Mouse (Mus musculus): ENCODE results near the gene Rab43.
"Not testable (repeated sequence)": the region's sequence is repeated elsewhere in the genome, so short reads cannot be mapped to it uniquely, and the experiment has no call there.

Rab43 gene

DNA sequence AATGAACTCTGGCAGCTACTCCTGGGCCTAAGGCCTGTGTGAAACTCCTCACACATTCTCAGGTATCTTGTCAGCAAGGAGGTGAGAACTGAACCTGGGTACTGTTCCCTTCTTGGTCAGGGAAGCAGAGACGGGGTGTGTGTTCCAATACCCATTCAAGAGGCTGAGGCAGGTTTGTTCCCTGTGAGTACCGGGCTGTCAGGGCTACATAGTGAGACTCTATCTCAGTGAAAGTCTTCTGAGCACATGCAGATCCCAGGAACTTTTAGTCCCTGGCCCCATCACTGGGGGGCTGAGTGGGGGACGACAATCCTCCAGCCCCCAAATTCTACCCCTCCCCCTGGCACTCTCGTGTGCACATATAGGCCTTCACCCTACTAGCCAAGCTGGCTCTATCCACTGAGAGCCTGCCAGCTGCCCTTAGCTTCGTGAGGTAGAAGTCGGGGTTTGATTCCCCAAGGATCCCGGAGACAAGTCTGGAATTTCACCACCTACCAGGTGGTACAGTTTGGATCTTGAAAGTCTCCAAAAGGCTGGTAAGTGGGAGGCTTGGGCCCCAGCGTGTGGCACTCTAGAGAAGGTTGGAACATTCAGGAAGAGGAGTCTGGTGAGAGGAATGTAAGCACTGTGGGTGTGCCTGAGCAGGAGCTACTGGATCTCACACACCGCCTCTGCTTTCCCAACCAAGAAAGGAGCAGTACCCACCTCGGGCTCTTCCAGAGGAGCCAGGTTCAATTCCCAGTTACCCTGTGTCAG lies 31.2 kb downstream of the Rab43 start:
- DNase-seq: no peak

DNA sequence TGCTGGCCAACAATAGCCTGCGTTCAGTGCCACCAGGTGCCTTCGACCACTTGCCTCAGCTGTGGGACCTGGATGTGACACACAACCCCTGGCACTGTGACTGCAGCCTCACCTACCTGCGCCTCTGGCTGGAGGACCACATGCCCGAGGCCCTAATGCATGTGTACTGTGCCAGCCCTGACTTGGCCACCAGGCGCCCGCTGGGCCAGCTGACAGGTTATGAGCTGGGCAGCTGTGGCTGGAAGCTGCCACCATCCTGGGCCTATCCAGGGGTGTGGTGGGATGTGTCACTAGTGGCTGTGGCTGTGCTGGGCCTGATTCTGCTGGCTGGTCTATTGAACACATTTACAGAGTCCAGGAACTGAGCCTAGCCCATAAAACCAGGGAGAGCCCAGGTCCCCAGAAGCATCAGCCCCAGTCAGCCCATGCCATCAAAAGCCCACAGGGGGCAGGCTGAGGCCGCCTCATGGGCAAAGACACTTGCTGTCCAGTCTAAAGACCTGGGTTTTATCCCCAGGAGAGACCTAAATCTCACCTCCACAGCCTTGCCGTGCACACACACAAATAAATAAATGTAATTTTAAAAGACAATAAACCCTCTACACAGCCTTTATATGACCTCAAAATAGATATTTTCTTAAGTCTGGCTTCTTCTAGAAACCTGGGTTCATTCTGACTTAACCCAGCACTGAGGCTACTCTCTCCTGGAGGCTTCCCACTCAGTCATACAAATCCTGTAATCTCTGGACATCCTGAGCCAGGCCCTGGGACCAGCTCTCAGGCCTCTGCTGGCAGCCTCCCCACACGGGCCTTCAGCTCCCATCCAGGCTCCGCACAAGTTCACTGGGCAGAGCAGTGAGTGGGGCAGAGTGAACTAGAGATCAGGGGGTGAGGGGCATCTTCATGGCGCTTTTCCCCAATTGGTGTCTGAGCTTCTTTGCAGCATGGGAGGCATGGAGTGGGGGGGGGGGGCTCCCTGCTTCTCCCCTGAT lies 32.5 kb downstream of the Rab43 start:
- no peak for DNase-seq

DNA sequence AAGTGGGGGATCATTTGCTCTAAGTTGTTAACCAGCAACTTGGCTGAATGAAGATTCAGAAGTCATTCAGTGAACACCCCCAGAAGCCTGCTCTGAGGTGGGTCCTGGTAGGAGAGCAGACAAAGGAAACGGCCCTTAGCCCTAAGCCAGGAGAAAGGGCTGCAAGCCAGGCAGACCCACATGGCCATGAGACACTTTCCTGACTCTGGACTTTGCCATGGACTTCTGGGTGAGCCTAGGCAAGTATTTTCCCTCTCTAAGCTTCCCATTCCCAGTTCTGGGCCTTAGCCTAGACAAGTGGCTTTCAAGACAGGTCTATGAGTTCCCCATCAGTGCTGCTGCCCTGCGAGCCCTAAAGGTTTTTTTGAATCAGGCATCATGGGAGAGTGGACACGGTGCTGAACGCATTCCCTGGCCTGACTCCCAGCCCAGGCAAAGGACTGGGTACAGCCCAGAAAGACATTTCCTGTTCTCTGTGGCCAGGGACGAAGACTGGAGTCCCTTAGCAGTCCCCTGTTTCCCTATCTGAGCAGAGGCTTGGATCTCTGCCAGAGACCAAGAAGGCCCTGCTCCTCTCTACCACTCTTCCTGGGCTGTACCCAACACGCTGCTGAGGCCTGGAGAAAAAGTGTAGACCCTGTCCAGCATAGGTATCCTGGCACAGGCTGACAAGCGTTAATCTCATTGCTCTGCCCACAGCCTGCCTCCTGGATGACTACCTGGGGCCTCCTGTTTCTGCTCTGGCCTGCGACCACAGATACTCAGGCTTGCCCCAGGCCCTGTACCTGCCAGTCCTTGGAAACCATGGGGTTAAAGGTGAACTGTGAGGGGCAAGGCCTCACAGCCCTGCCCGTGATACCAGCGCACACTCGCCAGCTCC lies 33.4 kb downstream of the Rab43 start:
- DNase-seq: no peak

DNA sequence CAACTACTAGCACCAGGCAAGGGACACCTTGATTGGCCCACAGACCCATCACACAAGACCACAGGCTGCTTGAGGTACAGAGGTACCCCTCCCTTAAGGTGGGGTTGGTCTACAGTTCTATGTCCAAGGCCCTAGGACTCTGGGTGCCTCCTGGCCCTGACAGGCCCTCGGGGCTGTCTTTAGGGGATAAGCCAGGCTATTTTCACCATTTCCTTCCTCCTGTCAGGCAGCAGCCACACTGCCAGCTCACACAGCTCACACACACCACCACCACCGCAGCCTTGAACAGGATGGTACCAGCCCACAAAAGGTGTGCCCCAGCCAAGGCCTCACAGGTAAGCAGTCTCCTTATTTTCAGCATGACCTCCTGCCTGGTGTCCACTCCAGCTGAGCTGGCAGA lies 34.1 kb downstream of the Rab43 start, which contains the start of gene Gp9:
TSS of gene Gp9 (plus strand) at position 231 of the 400 bp plus-strand sequence.
- no peak for DNase-seq

DNA sequence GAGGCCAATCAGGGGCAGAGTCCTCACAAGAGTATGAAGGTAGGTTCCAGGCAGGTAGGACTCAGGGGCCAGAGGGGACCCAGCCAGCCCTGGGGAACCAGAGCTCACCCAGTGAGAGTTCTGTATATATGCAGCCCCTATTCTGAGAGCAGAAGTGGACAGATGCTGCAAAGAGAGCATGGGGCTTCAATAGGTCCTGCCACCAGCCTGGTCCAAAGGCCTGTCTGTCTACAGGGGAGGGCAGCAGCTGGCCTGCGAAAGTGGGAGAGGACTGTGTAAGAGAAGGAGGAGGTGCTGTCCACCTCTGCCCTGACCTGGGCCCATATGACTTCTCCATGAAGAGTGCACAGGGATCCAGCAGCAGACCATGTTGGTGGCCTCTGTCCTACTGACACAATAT lies 35.3 kb downstream of the Rab43 start:
- DNase-seq: no peak

DNA sequence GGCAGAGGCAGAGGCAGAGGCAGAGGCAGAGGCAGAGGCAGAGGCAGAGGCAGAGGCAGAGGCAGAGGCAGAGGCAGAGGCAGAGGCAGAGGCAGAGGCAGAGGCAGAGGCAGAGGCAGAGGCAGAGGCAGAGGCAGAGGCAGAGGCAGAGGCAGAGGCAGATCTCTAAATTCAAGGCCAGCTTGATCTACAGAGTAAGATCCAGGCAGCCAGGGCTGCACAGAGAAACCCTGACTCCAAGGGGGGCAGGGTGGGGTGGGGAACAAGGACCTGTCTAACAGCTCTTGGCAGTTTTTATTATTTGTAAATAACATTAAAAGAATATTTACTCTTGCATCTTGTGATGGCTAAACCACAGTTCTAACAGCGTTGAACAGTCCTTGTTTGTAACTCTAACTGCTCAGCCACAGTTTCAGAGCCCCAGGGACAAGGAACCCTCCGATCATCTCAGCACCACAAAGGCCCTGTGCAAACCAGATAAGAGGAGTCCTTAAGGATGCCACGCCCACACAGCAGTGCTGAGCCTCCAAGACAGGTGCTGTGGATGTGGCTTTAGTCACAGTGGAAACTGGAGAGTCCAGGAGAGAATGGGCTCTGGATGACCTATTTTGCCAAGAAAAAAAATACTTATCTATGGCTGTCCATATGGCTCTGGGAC lies 36.2 kb downstream of the Rab43 start:
- DNase-seq: no peak

DNA sequence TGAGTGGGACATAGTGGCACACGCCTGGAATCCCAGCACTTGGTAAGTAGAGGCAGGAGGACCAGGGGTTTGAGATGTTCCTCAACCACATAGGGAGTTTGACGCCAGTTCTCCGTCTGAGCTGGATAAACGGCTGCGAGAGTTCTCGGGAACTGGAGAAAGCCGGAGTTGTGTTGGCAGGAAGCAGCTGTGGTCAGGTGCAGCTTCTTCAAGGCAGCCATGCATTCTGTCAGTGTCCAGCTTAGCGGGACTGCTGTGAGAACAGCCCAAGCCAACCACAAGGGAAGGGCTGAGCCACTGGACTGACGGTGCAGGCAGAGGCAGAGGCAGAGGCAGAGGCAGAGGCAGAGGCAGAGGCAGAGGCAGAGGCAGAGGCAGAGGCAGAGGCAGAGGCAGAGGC lies 37.1 kb downstream of the Rab43 start:
- DNase-seq: no peak

DNA sequence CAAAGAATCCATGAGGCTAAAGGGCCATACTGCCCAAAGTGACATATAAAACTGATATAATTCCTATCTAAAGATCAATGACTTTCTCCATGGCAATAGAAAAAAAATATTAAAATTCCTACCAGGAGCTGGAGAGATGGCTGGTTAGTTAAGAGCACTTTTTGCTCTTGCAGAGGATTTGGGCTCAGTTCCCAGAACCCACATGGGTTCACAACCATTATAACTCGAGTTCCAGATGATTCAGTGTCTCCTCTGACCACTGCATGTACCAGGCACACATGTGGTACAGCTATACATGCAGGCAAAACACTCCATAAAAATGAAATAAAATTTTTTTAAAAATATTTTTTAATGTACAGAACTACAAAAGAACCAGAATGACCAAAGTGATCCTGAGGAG lies 37.5 kb downstream of the Rab43 start:
- DNase-seq: no peak

DNA sequence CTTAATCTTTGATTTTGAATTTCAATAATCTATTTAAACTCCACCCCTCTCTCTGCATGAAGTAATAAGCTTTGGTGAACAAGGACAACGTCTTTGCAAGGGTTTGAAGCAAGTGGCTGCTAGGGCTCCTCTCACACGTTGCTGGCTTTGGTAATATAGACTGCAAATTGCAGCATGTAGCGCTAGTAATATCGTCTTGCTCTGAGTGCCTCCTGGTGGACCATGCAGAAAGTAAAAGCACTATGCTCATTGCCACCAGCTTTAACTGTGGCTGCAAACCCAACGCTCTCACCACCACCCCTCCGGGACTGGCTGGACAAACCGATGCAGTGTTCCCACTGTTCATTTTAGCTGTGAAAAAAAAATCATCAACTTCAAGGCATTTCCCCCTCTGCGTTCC lies 41.3 kb downstream of the Rab43 start:
- no peak for DNase-seq

DNA sequence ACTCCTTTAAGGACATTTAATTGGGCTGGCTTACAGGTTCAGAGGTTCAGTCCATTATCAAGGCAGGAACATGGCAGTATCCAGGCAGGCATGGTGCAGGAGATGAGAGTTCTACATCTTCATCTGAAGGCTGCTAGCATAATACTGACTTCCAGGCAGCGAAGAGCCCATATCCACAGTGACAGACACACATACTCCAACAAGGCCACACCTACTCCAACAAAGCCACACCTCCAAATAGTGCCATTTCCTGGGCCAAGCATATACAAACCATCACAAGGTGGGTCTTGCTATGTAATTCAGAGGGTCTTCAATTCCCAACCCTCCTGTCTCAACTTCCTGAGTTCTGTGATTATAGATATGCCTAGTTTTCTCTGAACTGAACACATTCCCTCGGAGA lies 47.7 kb downstream of the Rab43 start:
- DNase-seq: not testable (repeated sequence)

DNA sequence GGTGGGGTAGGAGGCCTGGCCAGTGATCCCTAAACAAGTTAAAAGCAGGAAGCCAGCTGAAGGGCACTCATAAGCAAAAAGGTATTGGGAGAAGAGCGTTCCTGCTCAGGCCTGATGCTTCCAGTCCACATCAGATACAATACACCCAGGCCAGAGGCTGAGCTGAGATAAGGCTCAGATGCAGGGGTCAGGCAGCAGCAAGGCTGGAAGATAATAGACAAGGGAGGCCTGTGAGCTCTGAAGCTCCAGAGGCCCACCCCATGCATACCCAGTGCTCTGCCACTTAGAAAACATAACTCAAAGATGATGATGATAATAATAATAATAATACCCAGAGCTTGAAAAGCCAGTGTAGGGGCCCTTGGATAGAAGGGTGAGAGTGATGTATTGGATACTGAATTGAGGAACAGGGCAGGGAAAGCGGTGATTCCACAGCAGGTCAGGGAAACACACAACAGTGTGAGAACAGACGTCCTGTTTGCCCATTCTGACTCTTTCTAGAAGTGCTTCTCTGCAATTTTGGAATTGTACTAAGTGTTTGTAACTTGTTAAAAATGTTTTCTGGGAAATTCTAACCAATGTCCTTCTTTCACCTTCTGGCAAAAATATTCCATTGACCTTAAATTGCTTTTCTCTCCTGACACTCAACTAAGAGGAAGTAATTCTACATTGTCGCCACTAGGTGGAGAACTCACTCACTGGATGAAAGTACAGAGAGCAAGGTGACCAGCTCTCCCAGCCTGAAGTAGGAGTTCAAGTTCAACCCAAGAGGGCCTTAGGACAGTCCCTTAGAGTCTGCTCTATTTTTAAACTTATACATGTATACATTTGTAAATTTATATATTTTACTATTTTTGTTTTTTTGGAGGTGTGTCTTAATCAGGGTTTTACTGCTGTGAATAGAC lies 48.3 kb downstream of the Rab43 start:
- DNase-seq: peak; percentile 31

DNA sequence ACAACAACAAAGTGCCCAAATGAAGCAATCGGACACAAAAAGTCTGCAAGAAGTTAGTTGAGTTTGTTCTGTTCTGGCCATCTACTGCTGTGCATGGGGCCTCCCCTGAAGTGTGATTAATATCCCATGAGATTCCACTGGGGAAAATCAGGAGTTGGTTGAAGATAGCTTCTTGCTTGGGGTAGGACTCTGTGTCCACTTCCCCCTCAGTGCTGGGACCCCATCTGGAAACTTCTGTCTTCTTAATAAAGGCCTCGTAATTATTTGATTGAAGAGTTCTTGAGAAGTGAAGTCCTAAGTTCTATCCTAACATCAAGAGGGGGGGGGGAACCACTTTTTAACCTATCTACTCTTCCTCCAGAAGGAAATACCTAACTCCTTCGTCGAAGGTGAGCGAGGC lies 49.8 kb downstream of the Rab43 start:
- DNase-seq: no peak

DNA sequence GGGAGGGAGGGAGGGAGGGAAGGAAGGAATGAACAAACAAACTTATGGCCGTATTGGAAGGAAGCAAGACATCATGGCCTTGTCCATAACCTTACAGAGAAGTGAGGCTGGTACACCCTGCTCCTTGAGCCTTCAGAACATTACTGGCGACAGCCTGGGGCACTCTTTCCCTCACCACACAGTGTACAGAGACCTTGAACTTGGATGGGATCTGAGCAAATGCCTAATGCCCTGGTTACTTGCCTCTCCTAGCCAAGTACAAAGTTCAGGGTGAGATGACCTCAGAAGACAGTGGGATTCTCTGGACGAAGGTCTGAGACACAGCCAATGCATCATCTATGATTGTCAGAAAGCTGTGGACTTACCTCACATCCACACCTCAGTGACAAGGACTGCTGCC lies 52.1 kb downstream of the Rab43 start:
- no peak for DNase-seq

DNA sequence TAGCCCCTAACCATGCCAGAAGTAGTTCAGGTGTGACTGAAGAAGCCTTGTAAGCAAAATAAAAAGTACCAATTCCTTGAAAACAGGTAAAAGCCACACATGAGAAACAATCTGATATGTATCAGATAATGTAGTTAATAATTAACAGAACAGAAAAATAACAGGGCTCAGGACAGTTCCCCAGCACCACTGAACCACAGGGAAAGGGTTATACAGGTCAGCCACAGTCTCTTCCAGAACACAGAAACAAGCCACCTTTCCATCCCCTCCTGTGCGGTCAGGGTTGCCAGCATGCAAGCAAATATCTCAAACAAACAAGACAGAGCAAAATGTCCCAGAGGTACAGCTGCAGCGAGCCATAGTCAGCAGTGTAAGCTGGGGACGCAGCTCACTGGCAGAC lies 52.6 kb downstream of the Rab43 start:
- no peak for DNase-seq

DNA sequence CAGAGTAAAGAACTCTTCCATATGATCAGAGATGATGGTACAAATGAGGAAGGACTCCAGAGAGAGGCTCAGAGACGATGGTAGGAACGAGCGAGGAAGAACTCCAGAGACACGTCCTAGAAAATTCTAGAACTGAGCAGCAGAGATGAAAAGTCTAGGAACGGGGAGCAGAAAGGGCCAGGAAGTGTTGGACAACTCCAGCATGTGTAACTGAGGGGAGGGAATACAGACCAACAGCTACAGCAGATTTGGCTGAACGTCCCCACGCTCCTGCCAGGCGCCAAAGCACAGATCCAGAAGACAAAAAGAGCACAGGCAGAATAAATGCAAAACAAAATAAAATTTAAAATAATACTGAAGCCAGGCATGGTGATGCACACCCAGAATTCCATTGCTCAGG lies 55.1 kb downstream of the Rab43 start:
- no peak for DNase-seq

DNA sequence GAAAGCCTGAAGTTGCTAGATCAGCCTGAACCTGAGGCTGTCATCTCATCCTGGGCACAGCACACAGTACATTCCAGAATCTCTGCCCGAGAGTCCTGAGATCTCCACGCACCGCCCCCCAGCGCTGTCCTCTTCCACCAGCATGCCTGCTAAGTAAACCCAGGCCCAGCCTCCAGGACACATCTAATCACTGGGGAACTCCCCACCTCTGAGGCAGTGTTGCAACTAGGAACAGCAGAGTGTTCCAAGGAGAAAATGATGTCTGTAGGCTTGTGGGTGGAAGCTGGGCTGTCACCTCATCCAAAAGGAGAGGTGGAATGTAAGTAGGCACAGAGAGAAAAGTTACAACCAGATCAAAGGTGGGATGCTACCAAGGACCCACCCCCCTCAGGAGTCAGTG lies 56.8 kb downstream of the Rab43 start:
- DNase-seq: no peak

DNA sequence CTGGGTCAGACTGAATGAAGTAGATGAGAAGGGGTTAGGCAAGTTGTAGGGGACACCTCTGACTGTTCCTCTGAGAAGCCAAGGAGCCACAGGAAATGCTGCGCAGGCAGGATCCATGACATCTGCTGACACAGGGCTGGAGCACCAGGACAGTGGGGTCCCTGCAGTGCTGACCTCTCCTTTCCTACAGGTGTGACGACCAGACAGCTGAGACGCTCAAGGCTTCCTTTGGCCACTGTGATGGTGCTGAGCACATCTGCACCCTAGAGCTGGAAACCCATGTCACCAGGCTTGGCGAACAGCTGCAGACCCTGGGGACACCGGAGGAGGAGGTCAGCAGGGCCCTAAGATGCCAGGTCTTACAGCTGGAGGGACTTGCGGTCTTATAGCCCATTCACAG lies 60.4 kb downstream of the Rab43 start:
- DNase-seq: no peak

DNA sequence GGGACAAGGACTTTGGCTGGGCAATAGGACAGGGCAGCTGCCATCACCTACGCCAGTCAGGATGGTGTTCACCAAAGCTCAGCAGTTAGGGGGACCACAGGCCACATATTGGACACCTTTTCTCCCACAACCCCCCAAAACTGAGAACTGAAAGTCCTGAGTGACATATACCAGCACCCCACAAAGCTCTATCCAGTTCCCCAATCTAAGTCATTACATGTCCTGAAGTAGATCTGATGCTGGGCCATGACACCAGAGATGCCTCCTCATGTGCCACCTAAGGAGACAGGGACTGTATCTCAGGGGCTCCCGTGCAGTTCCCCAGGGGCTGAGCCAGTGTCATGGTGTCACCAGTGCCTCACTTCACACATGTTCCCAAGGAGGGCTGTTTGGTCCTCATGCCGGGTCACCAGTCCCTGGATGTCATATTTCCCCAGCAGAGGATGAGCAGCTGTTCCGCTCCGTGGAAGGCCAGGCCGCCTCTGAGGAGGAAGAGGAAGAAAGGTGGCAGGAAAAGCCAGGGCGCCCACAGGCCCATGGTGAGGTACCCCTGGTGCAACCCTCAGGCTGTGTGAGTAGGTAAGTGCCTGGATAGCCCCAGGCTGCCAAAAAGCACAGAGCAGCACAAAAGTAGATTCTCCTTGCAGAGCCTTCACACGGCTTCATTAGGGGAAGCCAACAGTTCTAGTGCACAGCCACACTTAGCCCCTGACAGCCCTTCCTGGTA lies 61.6 kb downstream of the Rab43 start:
- no peak for DNase-seq

DNA sequence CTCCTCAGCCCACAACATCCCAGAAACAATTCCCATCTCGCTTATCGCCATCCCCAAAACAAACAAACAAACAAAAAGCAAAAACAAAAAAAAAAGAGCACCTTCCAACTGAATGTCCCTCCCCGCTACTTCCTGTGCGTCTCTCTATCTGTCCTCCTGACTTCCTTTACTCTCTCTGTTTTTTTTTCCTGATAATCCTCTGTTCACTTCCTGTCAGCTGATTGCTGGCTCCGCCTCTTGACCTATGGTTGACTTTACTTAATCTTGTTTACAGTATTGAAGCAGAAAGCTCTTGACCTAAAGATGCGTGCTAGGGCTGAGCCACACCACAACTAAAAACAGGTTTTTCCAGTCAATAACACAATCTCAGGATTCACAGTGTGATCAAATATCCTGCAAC lies 63.4 kb downstream of the Rab43 start:
- no peak for DNase-seq

DNA sequence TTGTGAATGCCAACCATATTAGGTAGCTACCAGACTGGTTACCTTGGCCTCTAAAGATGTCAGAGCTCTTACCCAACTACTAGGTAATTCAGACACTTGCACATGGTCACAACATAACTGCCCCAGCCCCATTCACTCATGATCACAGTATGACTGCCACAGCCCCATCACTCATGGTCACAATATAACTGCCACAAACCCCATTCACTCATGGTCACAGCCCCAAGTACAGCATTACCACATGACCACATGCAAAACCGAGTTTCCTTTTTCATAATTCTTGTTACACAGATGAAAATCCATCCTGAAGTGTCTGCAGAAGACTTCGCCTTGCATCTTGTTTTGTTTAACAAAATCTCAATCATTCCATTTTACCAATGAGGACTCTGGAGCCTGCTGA lies 63.9 kb downstream of the Rab43 start:
- no peak for DNase-seq

DNA sequence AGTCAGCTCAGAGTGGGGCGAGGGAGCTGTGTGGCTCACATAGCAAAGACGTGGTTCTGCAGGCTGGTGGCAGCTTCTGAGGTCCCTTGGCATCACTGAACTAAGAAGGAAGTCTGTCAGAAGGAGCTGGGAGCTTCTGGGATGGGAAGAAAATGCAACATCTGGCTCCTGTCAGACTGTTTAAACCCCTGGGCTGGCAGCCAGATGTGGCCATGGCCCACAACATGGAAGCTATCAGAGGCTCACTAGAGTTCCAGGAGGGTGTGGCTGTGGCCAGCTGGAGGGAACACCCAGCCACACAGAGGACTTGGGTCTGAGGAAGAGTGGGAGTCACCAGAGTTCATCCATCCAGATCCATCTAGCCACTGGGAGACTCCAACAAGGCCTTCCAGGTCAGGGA lies 65.1 kb downstream of the Rab43 start:
- no peak for DNase-seq
